Mouse (Mus musculus) adrenal gland, adult 18-20 months (tissue): Measurements from ENCODE around the gene Vmn2r38. TPM values are rescaled to one million over a fixed set of nuclear protein-coding genes. Genes with fewer than 3 reads are reported as not detected.
"Not testable (repeated sequence)": the region's sequence is repeated elsewhere in the genome, so short reads cannot be mapped to it uniquely, and the experiment has no call there.

Source experiments
- DNase-seq, 2 experiments: peaks; one replicate each; pipeline ENCODE4 v3.0.0; 2021 to 2022; ENCODE audit warnings: low spot score in 2 of 2
- long read RNA-seq, 2 experiments: library from polyadenylated mRNA; stranded (forward); transcript quantifications; one replicate each; pipeline ENCODE4 v2.0.0; 2021
- total RNA-seq, 2 experiments: library from RNA; stranded (reverse); gene quantifications; 1 replicate in 1 of 2; 2 replicates in 1 of 2; pipeline ENCODE4 v1.2.3; 2021

The Vmn2r38 gene
- not detected for total RNA-seq
- long read RNA-seq, experiment 1, result 0 reads
- long read RNA-seq, experiment 2, result 0 reads

DNA sequence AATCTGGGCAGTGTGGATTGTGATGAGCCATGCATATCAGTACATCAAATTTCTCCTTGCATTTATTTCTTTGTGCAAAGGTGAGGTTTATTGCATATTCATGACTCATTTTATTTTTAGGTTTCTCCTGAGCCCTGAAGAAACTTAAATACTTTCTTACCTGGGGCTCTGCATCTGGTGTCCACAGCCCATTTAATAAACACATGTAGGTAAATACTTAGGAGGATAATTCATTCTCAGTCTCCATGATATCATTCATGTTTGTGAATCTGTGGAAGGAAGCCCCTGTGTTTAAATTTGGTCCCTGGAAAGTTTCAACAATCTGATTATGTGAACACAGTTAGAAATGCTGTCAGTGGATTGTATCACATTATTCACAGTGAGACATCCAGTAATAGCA, at the start of gene Vmn2r38:
Vmn2r38 (minus strand) TSS at position 101 of the 400 bp plus-strand sequence.
- DNase-seq, result not testable (repeated sequence)

DNA sequence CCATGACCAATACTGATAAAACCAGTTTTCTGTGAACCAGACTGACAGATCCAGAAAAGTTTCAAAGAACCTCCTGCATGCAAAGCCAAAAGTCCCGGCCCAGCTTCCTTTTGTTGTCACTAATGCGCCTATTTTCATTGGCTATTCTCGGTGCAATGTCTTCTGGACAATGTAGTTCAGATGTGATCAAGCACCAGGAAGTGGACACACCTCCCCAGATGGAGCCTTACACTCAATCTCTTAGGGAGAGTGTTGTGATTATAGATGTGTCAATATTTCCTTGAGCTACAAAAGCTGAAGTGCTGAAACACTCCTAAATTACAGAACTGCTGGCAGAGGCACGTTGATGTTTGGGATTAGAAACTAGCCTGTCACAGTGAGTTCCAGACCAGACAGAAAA, 32.3 kb downstream of the Vmn2r38 start:
- DNase-seq, result not testable (repeated sequence)

DNA sequence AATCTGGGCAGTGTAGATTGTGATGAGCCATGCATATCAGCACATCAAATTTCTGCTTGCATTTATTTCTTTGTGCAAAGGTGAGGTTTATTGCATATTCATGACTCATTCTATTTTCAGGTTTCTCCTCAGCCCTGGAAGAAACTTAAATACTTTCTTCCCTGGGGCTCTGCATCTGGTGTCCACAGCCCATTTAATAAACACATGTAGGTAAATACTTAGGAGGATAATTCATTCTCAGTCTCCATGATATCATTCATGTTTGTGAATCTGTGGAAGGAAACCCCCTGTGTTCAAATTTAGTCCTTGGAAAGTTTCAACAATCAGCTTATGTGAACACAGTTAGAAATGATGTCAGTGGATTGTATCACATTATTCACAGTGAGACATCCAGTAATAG, 67.0 kb downstream of the Vmn2r38 start, which contains the start of gene Vmn2r39:
Vmn2r39 (minus strand) TSS at position 101 of the 400 bp plus-strand sequence.
- not testable (repeated sequence) for DNase-seq

Other genes with a start within 250 kb of the Vmn2r38 start
- gene Vmn2r40, start 166.4 kb downstream of the Vmn2r38 start, total RNA-seq, result not detected
- gene Vmn2r39, start 67.1 kb downstream of the Vmn2r38 start, total RNA-seq, result not detected
- not detected for gene Vmn2r37, start 125.8 kb upstream of the Vmn2r38 start, total RNA-seq